Mouse (Mus musculus) kidney, adult 2 months (tissue): ENCODE measurements around the gene Fndc11.

Experiments
- CTCF ChIP-seq: fragments of 200-500 bp; conservative IDR thresholded peaks from 2 replicates; pipeline ENCODE4 v1.5.1; 2011; ENCODE audit warnings: low read depth, mild to moderate bottlenecking, control low read depth, low read length, moderate library complexity, mixed read lengths; ENCODE audit not compliant: insufficient read depth, insufficient read length
- POLR2A ChIP-seq: fragments of 200-500 bp; IDR thresholded peaks from one replicate; pipeline ENCODE4 v1.6.1; 2011; ENCODE audit warnings: low read depth, low read length, control low read depth

DNA sequence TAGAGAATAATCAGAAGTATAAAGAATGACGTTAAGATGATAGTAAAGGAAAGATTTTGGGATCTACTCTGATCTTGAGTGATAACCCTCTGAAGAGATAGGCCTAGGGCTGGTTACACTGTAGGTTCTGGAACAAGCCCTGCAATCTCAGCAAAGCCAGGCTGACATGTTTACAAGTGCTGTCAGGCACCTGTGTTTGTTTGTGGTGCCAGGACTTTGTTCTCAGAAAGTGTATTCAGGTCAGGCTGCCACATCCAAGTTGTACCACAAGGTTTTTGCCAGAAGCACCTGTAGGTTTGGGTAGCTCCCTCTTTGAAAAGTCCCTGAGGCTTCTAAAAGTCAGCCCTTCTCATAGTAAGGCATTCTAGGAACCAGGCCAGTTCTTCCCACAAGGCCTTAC is 30.5 kb upstream of the Fndc11 start:
- TF ChIP-seq CTCF = no peak
- no peak for TF ChIP-seq POLR2A
